Mouse (Mus musculus) C2C12 (cell line): ENCODE results near the gene Fbxl13.

ENCODE experiments used
- CTCF ChIP-seq: IDR thresholded peaks from one replicate; pipeline ENCODE4 v1.5.1; 2011; ENCODE audit not compliant: control insufficient read depth, insufficient read depth, insufficient read length
- MAX ChIP-seq: IDR thresholded peaks from one replicate; pipeline ENCODE4 v1.6.1; 2011; ENCODE audit warnings: mild to moderate bottlenecking, control low read depth
- MYOD1 ChIP-seq: IDR thresholded peaks from one replicate; pipeline ENCODE4 v1.6.1; 2011; ENCODE audit warnings: low read depth; ENCODE audit not compliant: control insufficient read depth, insufficient read length
- USF1 ChIP-seq: IDR thresholded peaks from one replicate; pipeline ENCODE4 v1.6.1; 2011; ENCODE audit warnings: low read depth, mild to moderate bottlenecking, control low read depth, moderate library complexity

- TF ChIP-seq CTCF (no peak), MAX (no peak), MYOD1 (no peak), USF1 (no peak)
Measured at GRCm38 (mm10) chr5:21542226-21542625, 103.2 kb downstream of the Fbxl13 start.
